Mouse (Mus musculus) G1E (cell line): ENCODE data around the gene Wwc1. TPM values are rescaled to one million over a fixed set of nuclear protein-coding genes. Genes with fewer than 3 reads are reported as not detected.

Source experiments
- ATAC-seq: 2 replicates; pipeline ENCODE4 v1.8.0; 2016; ENCODE audit warnings: mild to moderate bottlenecking; ENCODE audit not compliant: insufficient number of reproducible peaks, poor library complexity, low FRiP score, severe bottlenecking; ENCODE audit errors: extremely low read depth
- DNase-seq: peaks from one replicate; pipeline ENCODE4 v3.0.0; 2012; ENCODE audit warnings: low spot score
- H3K27me3 ChIP-seq: 2 replicates; pipeline ENCODE4 v1.6.1; 2012; ENCODE audit warnings: mild to moderate bottlenecking, low read length, inconsistent platforms; ENCODE audit not compliant: insufficient read depth
- H3K36me3 ChIP-seq: replicated peaks from 2 replicates; pipeline ENCODE3; 2012; ENCODE audit warnings: mild to moderate bottlenecking, inconsistent platforms
- H3K4me1 ChIP-seq: 2 replicates; pipeline ENCODE4 v1.6.1; 2012; ENCODE audit warnings: low read depth, low read length, inconsistent platforms, mixed read lengths; ENCODE audit not compliant: insufficient read depth
- H3K4me3 ChIP-seq: 2 replicates; pipeline ENCODE4 v1.5.1; 2012; ENCODE audit warnings: low read depth, mild to moderate bottlenecking, inconsistent platforms, low read length, moderate library complexity, mixed read lengths
- H3K9me3 ChIP-seq: replicated peaks from 2 replicates; pipeline ENCODE4 v1.6.1; 2012; ENCODE audit warnings: inconsistent platforms
- CTCF ChIP-seq: IDR thresholded peaks from 2 replicates; pipeline ENCODE4 v1.5.1; 2012; ENCODE audit warnings: low read depth, low read length, inconsistent platforms, mixed read lengths
- GATA1 ChIP-seq: IDR thresholded peaks from 2 replicates; pipeline ENCODE4 v1.6.1; 2012; ENCODE audit warnings: borderline replicate concordance, low read length, inconsistent platforms, mixed read lengths
- GATA2 ChIP-seq: IDR thresholded peaks from 2 replicates; pipeline ENCODE4 v1.6.1; 2012; ENCODE audit warnings: low read depth, low read length, inconsistent platforms, borderline replicate concordance
- POLR2AphosphoS5 ChIP-seq: IDR thresholded peaks from 2 replicates; pipeline ENCODE4 v1.6.1; 2012; ENCODE audit warnings: low read depth, low read length, inconsistent platforms; ENCODE audit not compliant: insufficient replicate concordance
- TAL1 ChIP-seq: conservative IDR thresholded peaks from 2 replicates; pipeline ENCODE4 v1.6.1; 2012; ENCODE audit warnings: low read depth, low read length, inconsistent platforms, mixed read lengths
- polyA plus RNA-seq: library from polyadenylated mRNA; stranded (reverse); fragments of >175 nt; gene quantifications from 2 replicates; pipeline ENCODE4 v1.2.3, GENCODE M21; 2012
- total RNA-seq, 2 experiments: library from RNA; stranded (forward) in 1 of 2; stranded (reverse) in 1 of 2; fragments of 200-1000 nt in 1 of 2; fragments of >200 nt in 1 of 2; fragmentation: Nextera tagmentation in 1 of 2; gene quantifications; 2 replicates each; pipeline ENCODE4 v1.2.3; 2014 to 2017

Wwc1 gene
- total and polyA plus RNA-seq, 3 experiments: 0.01 to 0.22 TPM; not detected in 1

GRCm38 (mm10) chr11:35941064-35941463 lies 39.3 kb downstream of the Wwc1 start:
- TF ChIP-seq GATA1: no peak
- TF ChIP-seq TAL1: no peak
- no peak for TF ChIP-seq GATA2
- TF ChIP-seq POLR2AphosphoS5: no peak
- no peak for TF ChIP-seq CTCF
- no peak for ATAC-seq
- H3K4me3 ChIP-seq: no peak overlapping the region

GRCm38 (mm10) chr11:35938790-35939385 lies 41.4 kb downstream of the Wwc1 start:
- H3K9me3 ChIP-seq: peaks cover 39% of the 10 kb centered on the region
- H3K4me3 ChIP-seq: no peak overlapping the region
- H3K27me3 ChIP-seq: no peaks in the 10 kb centered on the region
- DNase-seq: no peak
- no peaks in the 10 kb centered on the region for H3K36me3 ChIP-seq
- TF ChIP-seq GATA2 (no peak), POLR2AphosphoS5 (no peak), CTCF (no peak)
- H3K4me1 ChIP-seq: no peaks in the 10 kb centered on the region
- ATAC-seq: no peak

More at GRCm38 (mm10) chr11:35941064-35941463, 39.3 kb downstream of the Wwc1 start:
- no peaks in the 10 kb centered on the region for H3K4me1 ChIP-seq
- no peaks in the 10 kb centered on the region for H3K27me3 ChIP-seq
- peaks cover 38% of the 10 kb centered on the region for H3K9me3 ChIP-seq
- H3K36me3 ChIP-seq: no peaks in the 10 kb centered on the region
- no peak for DNase-seq

DNA sequence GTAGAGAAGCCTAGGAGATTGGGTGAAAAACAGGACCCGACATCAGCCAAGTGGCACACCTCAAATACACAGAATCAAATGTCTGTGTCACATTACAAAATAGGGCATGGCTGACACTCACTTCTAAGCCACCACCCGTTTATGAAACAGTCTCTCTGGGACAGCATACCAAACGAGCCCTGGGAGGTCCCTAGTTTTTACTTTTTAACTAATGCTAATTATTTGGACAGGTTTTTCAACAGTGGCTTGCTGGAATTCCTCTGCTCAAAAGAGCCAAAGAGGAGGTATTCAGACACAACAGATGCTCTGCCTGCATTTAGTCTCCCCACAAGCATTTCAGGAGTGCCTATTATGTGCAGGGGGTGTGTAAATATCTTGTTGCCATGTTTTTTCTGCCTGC lies 44.7 kb downstream of the Wwc1 start:
- Histone ChIP-seq H3K27me3 (no peaks in the 10 kb centered on the region), H3K4me3 (no peak overlapping the region), H3K9me3 (peaks cover 55% of the 10 kb centered on the region), H3K4me1 (no peaks in the 10 kb centered on the region), H3K36me3 (no peaks in the 10 kb centered on the region)
- TF ChIP-seq GATA2: no peak
- no peak for TF ChIP-seq GATA1
- TF ChIP-seq CTCF: no peak
- TF ChIP-seq TAL1: no peak
- no peak for TF ChIP-seq POLR2AphosphoS5
- ATAC-seq: no peak
- DNase-seq: no peak

DNA sequence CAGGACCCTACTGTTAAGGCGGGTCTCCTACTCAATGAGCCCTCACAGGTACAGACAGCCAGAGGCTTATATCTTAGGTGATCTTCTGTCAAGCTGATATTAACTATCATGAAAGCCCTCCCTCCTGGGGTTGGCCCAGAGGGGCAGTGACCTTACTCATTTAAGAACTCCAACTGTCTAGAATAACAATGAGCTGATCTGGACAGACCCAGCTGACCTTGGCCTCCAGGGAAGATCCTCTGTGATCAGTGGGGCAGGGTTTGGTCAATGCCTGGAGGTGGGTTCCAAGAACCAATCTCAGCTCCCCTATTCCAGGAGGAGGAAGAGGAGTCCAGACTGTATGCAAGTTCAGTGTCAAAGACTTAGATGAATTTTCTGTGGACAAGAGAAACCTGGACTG lies 45.2 kb downstream of the Wwc1 start:
- TF ChIP-seq POLR2AphosphoS5: no peak
- TF ChIP-seq GATA1: no peak
- no peak for TF ChIP-seq GATA2
- no peak for TF ChIP-seq CTCF
- no peak for TF ChIP-seq TAL1
- no peak for DNase-seq
- H3K36me3 ChIP-seq: no peaks in the 10 kb centered on the region
- H3K4me3 ChIP-seq: no peak overlapping the region
- peaks cover 55% of the 10 kb centered on the region for H3K9me3 ChIP-seq
- H3K4me1 ChIP-seq: no peaks in the 10 kb centered on the region
- H3K27me3 ChIP-seq: no peaks in the 10 kb centered on the region
- no peak for ATAC-seq

DNA sequence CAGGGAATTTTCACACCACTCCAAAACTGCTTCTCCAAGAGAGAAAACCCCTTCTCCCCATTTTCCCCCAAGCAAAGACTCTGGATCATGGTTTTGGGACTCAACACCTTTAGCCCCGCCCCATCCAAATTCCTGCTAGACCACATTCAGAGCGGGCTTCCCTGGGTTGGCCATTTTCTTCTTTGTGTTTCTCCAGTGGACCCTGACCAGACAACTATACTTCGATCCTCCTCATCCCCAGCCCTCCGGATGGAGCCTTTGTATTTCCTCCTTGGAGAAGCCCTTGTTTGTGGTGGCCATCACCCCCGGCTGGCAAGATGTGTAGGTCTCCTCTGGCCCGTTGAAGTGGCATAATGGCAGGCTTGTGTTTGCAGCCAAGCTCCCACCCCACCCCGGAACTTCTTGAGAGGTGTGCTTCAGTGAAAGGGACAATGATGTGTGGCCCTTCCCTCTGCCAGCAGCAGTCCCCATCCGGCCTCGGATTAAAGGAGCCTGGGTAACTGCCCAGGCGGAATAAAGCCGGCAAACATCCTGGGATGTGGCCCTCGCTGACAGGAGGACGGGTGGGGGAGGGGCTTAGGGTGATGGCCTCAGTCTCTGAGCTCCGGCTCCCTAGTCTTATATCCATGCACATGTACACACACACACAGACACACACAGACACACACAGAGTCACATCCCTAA lies 46.8 kb downstream of the Wwc1 start:
- no peaks in the 10 kb centered on the region for H3K36me3 ChIP-seq
- H3K27me3 ChIP-seq: no peaks in the 10 kb centered on the region
- peaks cover 50% of the 10 kb centered on the region for H3K9me3 ChIP-seq
- H3K4me3 ChIP-seq: no peak overlapping the region
- ATAC-seq (no peak), DNase-seq (no peak)
- TF ChIP-seq CTCF (no peak), TAL1 (no peak), GATA1 (no peak)
- no peaks in the 10 kb centered on the region for H3K4me1 ChIP-seq

GRCm38 (mm10) chr11:35932121-35932885 lies 48.0 kb downstream of the Wwc1 start:
- H3K4me3 ChIP-seq: no peak overlapping the region
- TF ChIP-seq CTCF (no peak), GATA1 (no peak), GATA2 (no peak), TAL1 (no peak), POLR2AphosphoS5 (no peak)
- ATAC-seq (no peak), DNase-seq (no peak)
- peaks cover 59% of the 10 kb centered on the region for H3K9me3 ChIP-seq
- no peaks in the 10 kb centered on the region for H3K36me3 ChIP-seq
- no peaks in the 10 kb centered on the region for H3K27me3 ChIP-seq
- no peaks in the 10 kb centered on the region for H3K4me1 ChIP-seq
